Mouse (Mus musculus) liver, adult (tissue): Measurements from ENCODE around the gene Btg2.

Experiments
- GATA4 ChIP-seq: IDR thresholded peaks from 2 replicates; pipeline ENCODE4 v1.6.1; 2014; ENCODE audit warnings: mild to moderate bottlenecking, low read length; ENCODE audit not compliant: insufficient replicate concordance

The Btg2 gene

GRCm38 (mm10) chr1:134036492-134036891 is 42.4 kb downstream of the Btg2 start:
- no peak for TF ChIP-seq GATA4

GRCm38 (mm10) chr1:134028161-134028846 is 50.6 kb downstream of the Btg2 start:
- TF ChIP-seq GATA4, result no peak

GRCm38 (mm10) chr1:134026741-134027140 is 52.2 kb downstream of the Btg2 start:
- no peak for TF ChIP-seq GATA4

- TF ChIP-seq GATA4, result no peak
Observed at GRCm38 (mm10) chr1:134025975-134026374, 52.9 kb downstream of the Btg2 start.
